Mouse (Mus musculus) MN1 (cell line): ENCODE measurements around the gene Mrps11.

ENCODE experiments used
- DNase-seq: peaks from one replicate; pipeline ENCODE4 v3.0.0-alpha.2; 2016; ENCODE audit warnings: low spot score

The Mrps11 gene

DNA sequence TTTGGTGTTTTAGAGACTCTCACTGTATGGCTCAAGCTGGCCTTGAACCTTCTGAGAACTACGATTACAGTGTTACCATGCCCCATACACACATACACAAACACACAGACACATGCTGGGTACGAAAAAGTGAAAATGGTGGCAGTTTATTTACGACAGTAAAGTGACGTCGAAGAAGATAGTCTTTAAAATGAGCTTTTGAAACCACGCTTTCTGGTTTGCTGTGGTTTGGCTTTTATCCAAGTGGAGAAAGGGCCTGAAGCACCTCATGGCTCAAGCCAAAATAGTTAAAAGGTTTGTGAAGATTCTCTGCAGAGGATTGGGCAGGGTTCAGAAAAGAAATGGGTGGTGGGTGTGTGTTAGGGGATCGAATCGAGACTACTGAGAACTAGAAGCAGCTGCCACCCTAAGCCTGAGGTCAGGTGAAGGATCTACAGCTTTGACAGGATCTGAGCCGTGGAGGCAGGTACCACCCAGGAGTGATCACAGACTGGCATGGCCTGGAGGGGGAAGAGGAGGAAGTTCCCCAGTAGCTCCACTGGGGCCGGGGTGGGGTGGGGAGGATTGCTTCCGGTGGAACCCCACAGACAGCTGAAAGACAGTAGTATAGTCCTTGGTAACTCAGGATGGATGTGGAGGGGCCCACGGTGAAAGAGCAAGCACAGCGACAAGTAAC lies 11.1 kb downstream of the Mrps11 start:
- no peak for DNase-seq

DNA sequence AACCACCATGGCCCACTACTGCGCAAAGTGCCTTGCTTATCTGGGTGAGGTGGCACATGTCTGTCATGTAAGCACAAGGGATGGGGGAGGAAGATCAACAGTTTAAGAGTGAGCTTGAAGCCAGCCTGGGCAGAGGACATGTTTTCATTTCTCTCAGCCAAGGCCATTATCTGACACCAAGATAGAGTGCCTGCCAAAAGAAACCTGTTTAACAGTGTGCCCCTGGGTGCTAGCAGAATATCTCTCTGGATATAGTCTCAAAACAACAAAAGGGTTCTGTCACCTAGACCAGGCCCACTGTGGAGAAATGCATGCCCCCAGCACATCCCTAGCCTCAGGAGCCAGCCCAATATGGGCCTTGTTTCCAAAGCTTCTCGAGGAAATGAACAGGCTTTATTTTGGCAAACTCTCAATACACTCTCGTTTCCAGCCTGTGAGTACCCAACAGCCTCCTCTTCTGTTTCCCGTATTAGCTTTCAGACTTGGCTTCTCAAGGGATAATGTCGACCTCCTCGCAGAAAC lies 11.7 kb downstream of the Mrps11 start:
- DNase-seq, result no peak

DNA sequence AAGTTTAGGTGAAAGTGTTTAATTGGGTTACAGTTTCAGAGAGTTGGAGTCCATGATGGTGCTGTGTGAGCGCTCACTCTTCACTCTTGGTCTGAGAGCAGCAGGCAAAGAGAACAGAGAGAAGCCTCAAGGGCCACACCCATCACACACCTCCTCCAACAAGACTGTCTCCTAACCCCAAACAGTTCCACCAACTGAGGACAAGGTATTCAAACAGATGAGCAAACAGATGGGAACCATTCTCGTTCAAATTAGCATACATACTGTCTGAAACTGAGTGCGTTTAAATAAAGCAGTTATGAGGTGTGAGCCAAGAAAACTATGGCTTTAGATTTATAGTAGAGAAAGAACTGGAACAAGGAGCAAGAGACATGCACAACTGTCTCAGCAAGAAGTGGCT lies 13.7 kb downstream of the Mrps11 start:
- no peak for DNase-seq

DNA sequence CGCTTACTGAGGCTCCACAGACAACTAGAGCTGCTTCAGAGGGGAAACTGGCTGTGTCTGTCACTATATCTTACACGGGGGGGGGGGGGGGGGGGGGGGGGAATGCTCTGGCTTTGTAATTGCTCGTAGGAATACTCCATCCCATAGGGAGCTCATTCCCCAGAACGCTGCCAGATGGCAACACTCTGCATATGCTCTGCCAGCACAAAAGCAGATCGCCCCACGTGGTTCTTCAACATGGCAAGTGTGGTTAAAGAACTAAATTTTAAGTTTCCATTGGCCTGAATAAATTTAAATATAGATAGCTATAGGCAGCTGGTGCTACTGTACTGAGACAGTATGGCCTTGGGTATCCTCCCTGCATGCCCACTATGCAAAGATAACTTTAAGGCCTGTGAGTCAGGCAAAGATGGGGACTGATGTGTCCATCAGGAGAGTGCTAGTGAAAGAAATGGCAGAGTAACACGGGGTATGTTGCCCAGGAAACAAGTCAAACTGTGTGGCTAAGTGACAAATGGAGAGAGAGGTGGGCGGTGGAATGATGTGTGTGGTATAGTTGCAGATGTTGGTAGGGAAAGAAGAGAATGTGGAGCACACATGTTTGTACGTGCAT lies 15.0 kb downstream of the Mrps11 start:
- no peak for DNase-seq

DNA sequence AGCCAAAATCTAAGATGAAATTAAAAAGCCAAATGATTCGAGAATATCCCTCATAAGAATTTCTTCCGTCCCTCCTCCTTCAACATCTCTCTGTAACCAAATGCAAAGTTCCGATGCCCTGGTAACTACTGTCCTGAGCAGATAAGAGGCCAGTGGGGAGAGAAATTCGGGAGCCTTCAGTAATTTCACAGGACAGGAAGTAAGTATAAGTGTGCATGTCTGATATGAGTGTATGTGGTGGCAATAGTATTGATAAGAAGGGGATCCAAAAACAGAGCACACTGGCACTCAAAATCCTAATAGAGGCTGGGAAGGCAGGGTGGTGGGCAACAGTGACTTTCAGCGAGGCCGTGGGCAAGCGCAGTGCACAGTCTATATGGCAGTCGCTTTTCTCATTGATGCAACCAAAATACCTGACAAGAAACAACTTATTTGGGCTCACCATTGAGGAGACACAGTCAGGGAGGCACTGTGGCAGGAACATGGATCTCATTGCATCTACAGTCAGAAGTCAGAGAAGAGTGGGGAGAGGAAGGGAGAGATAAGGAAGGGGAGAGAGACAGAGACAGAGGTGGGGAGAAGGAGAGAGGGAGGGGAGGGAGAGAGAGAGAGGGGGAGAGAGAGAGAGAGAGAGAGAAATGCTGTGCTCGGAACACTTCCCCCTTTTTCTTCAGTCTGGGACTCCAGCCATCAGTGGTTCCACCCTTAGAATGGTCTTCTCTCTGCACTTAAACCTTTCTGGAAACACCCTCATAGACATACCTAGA lies 17.0 kb downstream of the Mrps11 start:
- DNase-seq, result no peak

DNA sequence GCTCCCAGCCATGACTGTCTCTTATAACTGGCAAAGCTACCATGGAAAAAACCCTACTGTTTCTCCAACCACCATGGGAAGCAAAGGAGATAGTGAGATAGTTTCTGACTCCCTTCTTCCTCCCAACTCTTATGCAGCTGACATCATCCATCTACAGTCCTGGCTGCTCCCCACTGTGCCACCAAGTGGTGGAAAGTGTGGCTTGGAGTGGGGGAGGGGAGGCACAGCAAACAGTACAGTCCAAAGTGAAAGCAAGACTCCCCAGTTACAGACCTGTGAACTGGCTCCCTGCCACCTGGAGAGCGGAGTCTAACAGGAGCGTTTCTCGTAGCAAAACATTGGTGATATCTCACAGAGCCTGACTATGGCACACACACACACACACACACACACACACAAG lies 20.9 kb downstream of the Mrps11 start:
- no peak for DNase-seq

DNA sequence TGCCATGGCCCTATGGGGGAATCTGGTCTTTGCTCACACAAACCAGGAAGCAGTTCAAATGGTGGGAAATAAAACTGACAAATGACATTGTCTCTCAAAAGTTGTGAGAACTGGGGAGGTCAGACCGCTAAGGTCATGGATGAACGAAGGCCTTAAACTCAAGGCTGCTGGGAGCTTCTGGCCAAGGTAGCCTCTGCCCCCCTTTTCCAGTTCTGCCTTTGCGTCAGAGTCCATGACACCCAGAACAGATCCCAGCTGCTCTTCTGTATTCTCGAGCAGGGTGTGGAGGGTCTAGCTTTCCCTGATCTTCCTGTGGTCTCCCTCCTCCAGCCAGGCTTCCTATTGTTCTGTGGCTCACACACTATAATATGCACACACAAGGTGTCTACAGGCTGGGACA lies 24.3 kb downstream of the Mrps11 start:
- DNase-seq, result no peak

DNA sequence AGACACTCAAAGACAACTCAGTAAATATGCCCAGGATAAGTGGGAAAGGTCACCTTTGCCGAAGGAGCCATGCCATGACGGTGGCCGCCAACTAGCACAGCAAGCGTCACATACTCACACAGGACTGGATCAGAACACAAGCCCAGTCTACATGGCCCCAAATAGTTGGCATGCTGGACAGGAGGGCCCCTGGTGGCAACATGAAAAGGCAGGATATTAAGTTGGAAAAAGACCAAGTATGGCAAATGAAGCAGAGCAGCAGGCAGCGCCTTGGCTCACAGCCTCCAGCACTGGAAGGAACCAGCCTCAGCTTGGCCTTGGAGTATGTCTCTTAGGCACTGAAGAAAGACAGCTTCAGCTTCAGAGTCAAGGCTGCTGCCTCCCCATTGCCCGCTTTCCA lies 30.9 kb downstream of the Mrps11 start:
- DNase-seq, result no peak

DNA sequence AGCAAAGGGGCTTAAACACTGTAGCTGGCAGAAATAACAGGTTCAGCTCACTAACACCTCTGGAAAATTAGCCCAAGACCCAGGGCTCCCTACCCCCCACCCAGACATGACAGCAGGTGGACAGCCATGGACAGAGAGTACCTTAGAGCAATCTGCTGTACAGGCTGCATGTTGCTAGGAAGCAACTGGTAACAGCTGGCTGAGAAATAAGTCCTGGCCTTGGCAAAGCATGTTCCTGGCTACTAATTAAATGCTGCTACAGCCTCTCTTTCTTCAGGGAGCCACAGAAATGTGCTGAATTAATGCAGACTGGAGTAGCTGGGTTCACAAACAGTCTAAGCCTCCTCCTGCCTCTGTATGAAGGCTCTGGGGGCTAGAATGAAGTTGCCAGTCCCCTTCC lies 31.8 kb downstream of the Mrps11 start:
- no peak for DNase-seq

DNA sequence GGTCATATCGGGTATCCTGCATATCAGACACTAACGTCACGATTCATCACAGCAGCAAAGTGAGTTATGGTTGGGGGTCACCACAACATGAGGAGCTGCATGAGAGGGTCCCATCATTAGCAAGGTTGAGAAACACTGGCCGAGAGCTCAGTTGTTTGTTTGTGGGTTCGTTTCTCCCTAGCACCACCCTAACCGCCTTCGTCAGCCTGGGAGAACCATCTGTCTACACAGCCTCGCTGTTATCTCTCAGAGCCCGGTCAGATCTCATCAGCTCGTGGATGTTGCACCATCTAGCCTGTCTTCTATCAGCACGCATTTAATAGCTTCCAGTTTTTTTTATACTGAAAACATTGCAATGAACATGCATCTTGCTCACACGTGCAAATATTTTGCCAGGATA lies 35.4 kb downstream of the Mrps11 start:
- no peak for DNase-seq

DNA sequence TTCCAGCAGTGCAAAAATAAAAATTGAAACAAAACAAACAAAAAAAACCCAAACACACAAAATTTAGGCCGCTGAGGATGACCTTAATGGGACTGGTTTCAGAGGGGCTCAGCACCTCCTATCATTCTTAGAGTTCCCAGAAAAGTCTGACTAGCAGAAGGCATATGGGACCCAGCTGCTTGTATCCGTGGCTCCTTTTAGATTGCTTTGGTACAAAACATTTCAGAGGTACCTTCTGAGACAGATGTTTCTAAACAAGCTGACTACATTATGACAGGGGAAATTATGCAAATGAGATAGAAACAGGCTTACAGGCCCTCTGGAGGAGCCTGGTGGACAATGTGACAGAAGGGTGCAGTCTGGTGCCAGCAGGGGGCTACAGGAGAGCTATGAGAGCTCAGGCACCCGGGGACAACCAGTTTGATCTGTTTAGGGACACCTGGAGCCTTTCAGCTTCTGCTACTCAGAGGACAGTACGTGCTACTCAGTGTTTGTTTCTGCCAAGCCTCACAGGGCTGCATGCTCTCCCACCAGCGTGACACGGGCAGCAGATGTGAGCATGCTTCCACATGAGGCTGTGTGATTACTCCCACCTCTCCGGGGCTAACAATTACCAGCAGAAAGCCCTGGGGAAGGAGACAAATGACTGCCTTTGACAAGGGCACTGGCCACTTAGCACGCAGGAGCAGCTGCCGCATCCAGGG lies 43.9 kb downstream of the Mrps11 start:
- peak; percentile 62 for DNase-seq

DNA sequence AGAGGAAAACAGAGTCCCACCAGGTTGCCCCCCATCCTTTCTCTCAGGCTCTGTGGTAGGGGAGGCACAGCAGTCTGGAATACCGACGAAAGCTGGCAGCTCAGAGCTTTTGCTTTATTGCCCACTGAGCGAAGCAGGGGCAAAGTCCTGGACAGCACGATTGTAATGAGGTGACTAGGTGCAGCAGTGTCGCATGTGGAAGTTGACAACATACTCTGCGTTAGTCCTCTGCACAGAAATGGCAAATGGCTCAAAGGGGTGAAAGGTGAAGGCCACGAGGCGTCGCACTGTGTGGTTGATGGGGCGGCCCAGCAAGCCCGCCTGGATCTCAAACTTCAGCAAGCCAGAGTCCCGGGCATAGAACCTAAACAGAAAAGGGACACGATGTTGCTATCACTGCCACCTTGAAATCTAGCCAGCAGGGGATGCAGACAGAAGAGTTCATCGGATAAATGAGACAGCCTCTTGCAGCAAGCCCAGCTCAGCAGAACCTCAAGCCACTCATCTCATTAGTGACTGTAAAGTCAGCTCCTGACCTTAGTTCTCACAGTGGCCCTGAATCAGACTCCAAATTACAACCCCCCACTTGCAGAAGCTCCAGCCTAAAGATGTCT lies 44.9 kb downstream of the Mrps11 start:
- no peak for DNase-seq

DNA sequence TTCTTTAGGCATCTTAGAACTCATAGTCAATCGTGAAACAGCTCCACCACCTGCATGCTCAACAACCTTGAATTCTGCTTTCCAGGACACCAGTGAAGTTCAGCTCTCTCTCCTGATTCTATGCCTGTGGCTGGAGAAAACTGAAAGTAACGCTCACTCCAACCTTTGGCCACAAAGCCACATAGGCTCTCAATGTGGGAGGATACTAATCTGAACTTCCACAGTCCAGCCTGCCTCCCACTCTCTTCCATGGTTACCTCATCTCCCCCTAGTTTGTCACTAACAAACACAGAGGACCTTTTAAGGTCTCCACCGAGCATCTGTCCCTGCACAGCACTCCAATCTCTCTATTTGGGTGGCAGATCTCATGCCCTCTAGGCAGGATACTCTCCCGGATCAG lies 52.7 kb downstream of the Mrps11 start:
- DNase-seq, result no peak

DNA sequence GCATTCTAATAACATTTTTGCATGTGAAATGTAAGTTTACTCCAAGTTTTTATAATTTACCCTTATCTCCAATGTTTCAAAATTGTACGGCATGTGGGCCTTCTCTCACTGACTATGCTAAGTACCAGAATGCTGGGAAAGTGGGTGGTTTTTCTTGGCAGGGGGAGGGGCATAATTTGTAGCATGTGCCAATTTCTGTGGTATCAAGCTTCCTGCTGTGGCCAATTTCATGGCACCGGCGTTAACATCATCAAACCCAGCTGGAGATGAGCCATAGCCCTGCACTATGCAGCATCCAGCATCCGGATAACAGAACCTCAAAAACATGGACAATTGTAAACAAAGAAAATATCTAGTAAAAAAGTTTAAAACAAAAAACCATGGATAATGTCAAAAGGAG lies 54.3 kb downstream of the Mrps11 start:
- DNase-seq, result no peak

DNA sequence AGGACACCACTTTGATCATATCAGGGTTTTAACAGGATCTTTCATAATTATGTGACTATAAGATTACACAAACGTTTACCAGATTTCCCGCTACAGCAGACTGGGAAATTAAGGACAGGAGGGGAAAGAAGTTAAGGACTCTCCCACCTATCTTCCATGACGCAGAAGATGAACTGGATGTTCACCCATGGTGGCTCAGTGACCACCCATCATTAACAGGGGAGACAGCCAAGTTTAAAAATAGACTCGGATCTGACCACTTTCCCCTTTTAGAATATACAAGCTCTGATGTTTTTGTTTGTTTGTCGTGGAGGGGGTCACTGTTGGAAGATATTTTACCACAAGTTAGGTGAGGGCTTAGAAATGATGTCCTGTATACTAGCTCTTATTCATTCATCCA lies 58.7 kb downstream of the Mrps11 start:
- peak; percentile 27 for DNase-seq
